Mouse (Mus musculus): Measurements from ENCODE around the gene Fbxl3.

GRCm38 (mm10) chr14:103095036-103095435 lies 4.3 kb downstream of the Fbxl3 start:
- TF ChIP-seq CTCF (IDR thresholded peaks at IDR 0.05) (no peak), POLR2A (IDR thresholded peaks at IDR 0.05; ENCODE audit: insufficient read depth, low read depth, low read length) (no peak)
